Mouse (Mus musculus) limb, embryonic 15.5 days (tissue): ENCODE measurements at regions not wholly inside any gene's neighbourhood (a gene's known extent, or its start where the extent isn't known, plus 50 kb on each side); places are given as distances from the start of the nearest gene placed in this dataset.

ENCODE experiments used
- ATAC-seq: fragments of 200-750 bp; cut with Nextera tagmentation; 2 replicates; pipeline ENCODE4 v1.8.0; 2017; ENCODE audit warnings: low read depth, moderate TSS enrichment; ENCODE audit not compliant: insufficient number of reproducible peaks, low FRiP score, low TSS enrichment
- H3K27ac ChIP-seq: fragments of 300-500 bp; sonication (generic); 2 replicates; pipeline ENCODE4 v1.5.1; 2015; ENCODE audit warnings: moderate library complexity, mild to moderate bottlenecking, inconsistent platforms
- H3K27me3 ChIP-seq: fragments of 300-500 bp; sonication (generic); 2 replicates; pipeline ENCODE4 v1.6.1; 2015; ENCODE audit warnings: inconsistent platforms
- H3K36me3 ChIP-seq: fragments of 300-500 bp; sonication (generic); 2 replicates; pipeline ENCODE4 v1.6.1; 2015; ENCODE audit warnings: inconsistent platforms
- H3K4me1 ChIP-seq: fragments of 300-500 bp; sonication (generic); 2 replicates; pipeline ENCODE4 v1.6.1; 2015; ENCODE audit warnings: inconsistent platforms
- H3K4me2 ChIP-seq: fragments of 300-500 bp; sonication (generic); 2 replicates; pipeline ENCODE4 v1.6.1; 2015; ENCODE audit warnings: mild to moderate bottlenecking, inconsistent platforms
- H3K4me3 ChIP-seq: fragments of 300-500 bp; sonication (generic); 2 replicates; pipeline ENCODE4 v1.5.1; 2015; ENCODE audit warnings: mild to moderate bottlenecking, inconsistent platforms
- H3K9ac ChIP-seq: fragments of 300-500 bp; sonication (generic); 2 replicates; pipeline ENCODE4 v1.6.1; 2015; ENCODE audit warnings: inconsistent platforms
- H3K9me3 ChIP-seq: fragments of 300-500 bp; sonication (generic); 2 replicates; pipeline ENCODE4 v1.6.1; 2016; ENCODE audit warnings: inconsistent platforms
- WGBS: fragments of 180-500 bp; shearing (Covaris S2); methylation state at CpG from one replicate; pipeline ENCODE4 v1.1.7; 2015; 5-methylcytosine and 5-hydroxymethylcytosine counted together

DNA sequence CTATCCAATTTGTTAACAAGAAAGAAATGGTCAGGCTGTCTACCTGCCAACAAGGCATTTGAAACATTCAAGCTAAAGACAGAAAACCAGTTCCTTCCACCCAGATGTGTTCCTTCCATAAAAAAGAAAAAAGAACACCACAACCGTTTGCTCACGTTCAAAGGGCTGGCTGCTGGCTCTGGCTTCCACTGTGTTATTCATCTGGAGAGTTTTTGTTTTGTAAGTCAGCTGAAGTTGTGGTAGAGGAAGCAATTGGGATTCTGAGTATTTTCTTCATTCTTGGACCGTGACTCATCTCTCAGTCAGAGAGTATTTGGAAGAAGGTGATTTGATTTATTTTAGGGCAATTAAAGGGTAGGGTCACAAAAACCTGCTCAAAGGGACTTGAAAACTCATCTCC lies 203.2 kb upstream of the Klf4 start:
- H3K27ac ChIP-seq: no peak overlapping the region
- WGBS: 15% methylated on average over 3 of the region's 3 CpGs
- ATAC-seq: no peak
- H3K27me3 ChIP-seq: no peaks in the 10 kb centered on the region
- H3K9ac ChIP-seq: no peak overlapping the region
- H3K4me1 ChIP-seq: peaks cover 5% of the 10 kb centered on the region; the same call in 1 of the 2 replicates
- no peaks in the 10 kb centered on the region for H3K9me3 ChIP-seq
- no peak overlapping the region for H3K4me2 ChIP-seq
- H3K36me3 ChIP-seq: no peaks in the 10 kb centered on the region
- H3K4me3 ChIP-seq: no peak overlapping the region

DNA sequence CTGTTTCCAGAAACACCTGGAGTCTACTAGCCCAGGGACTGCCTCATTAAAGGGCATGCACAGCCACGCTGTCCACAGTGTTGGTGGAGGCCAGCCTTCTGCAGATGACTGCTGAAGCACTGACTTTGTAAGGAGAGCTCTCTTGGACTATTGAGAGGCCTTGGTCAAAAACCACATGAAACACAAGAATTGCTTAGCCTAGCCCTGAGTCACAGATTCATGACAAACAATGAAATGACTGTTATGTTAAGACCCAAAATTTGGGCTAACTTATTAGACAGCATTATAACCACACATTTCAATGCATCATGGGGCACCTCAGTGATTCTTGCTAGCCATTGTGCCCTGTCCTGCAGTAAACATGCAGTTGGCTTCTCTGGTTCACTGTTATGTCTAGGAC lies 202.1 kb upstream of the Klf4 start:
- H3K27me3 ChIP-seq: no peaks in the 10 kb centered on the region
- no peaks in the 10 kb centered on the region for H3K9me3 ChIP-seq
- H3K36me3 ChIP-seq: no peaks in the 10 kb centered on the region
- peaks cover 9% of the 10 kb centered on the region for H3K4me1 ChIP-seq
- no peak overlapping the region for H3K9ac ChIP-seq
- H3K27ac ChIP-seq: no peak overlapping the region
- no peak overlapping the region for H3K4me2 ChIP-seq
- 83% methylated on average over 1 of the region's 1 CpGs for WGBS
- no peak for ATAC-seq
- H3K4me3 ChIP-seq: no peak overlapping the region

DNA sequence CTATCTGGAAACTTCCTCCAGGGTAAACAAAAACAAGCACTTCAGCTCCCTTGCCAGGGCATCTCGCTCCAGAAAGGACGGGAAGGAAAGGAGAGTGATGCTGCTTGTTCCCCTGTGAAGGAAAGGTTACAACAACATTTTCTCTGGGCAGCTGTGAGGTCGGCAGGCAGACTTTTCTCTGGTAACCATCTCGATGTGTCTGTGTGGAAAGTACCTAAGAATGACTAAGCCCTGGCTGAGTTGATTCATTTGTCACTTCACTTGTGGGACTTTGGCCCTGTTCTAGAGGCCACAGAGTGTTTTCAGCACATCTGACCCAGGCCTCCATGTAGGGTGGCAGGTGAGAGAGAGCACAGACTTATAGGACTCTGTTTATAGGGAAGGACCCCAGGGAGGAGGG lies 201.0 kb upstream of the Klf4 start:
- Histone ChIP-seq H3K27ac (no peak overlapping the region), H3K9me3 (no peaks in the 10 kb centered on the region), H3K36me3 (no peaks in the 10 kb centered on the region), H3K4me1 (peaks cover 9% of the 10 kb centered on the region), H3K4me2 (no peak overlapping the region), H3K27me3 (no peaks in the 10 kb centered on the region), H3K4me3 (no peak overlapping the region), H3K9ac (no peak overlapping the region)
- WGBS: 72% methylated on average over 4 of the region's 4 CpGs
- ATAC-seq: no peak

DNA sequence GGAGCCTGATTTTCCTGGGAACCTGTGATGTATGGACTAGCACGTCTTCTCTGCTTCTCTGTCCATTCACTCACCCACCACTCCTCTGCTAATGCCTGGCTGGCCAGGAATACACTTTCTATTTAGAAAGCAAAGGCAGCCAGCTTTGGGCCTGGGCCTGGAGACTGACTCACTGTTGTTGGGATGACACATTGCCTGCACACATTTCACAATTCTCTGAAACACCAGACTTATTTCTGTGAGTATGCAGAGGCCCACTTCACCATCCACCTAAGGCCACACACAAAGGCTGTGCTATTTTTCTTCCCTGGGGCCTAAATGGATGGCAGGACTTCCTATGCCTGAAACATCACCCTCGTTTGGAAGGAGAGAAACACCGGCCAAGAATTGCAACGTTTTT lies 199.7 kb upstream of the Klf4 start:
- peaks cover 9% of the 10 kb centered on the region for H3K4me1 ChIP-seq
- no peak overlapping the region for H3K9ac ChIP-seq
- peak; percentile 52; the same call in 1 of the 2 replicates for ATAC-seq
- H3K27me3 ChIP-seq: no peaks in the 10 kb centered on the region
- peak overlapping the region; percentile 72 for H3K27ac ChIP-seq
- 30% methylated on average over 4 of the region's 4 CpGs for WGBS
- H3K9me3 ChIP-seq: no peaks in the 10 kb centered on the region
- no peak overlapping the region for H3K4me3 ChIP-seq
- no peaks in the 10 kb centered on the region for H3K36me3 ChIP-seq
- H3K4me2 ChIP-seq: no peak overlapping the region

DNA sequence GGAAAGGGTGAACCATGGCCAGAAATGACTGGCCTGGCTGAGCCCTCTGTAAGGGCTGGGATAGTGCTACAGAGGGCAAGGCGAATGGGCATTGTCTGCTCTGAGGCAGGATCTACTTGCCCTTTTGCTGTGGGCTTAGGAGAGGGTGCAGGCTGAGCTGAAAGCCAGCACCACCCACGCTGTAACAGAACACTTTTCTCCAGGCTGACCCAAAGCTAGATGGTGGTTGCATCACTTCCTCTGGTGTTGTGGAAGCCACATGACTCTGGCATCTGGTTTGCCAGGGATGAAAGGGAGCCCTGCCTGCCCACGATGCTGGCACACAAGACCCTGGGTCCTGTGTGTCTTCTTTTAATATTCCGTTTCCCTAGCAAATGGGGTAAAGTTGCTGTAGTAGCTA lies 198.0 kb upstream of the Klf4 start:
- Histone ChIP-seq H3K9ac (no peak overlapping the region), H3K36me3 (no peaks in the 10 kb centered on the region), H3K9me3 (no peaks in the 10 kb centered on the region), H3K4me1 (peaks cover 12% of the 10 kb centered on the region), H3K27me3 (no peaks in the 10 kb centered on the region), H3K27ac (no peak overlapping the region), H3K4me2 (no peak overlapping the region), H3K4me3 (no peak overlapping the region)
- no peak for ATAC-seq
- WGBS: 72% methylated on average over 4 of the region's 4 CpGs

DNA sequence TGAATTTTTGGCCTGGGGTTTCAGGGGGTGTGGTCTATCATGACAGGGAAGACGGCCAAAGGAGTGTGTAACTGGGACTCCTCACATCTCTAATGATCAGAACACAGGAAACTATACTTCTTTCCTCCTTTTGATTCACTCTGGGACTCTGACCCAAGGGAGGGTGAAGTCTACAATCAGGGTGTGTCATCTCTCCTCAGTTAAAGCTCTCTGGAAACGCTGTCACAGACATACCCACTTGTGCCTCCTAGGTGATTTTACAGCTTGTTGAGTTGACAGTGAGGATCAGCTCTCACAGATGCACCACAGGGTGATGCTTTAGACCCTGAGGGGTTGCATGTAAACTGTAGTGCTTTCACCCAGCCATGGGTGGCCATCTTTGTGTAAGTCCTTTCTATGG lies 194.9 kb upstream of the Klf4 start:
- Histone ChIP-seq H3K27me3 (no peaks in the 10 kb centered on the region), H3K9ac (no peak overlapping the region), H3K4me2 (no peak overlapping the region), H3K4me3 (no peak overlapping the region), H3K36me3 (no peaks in the 10 kb centered on the region), H3K9me3 (no peaks in the 10 kb centered on the region), H3K4me1 (peaks cover 15% of the 10 kb centered on the region), H3K27ac (no peak overlapping the region)
- no peak for ATAC-seq
- 66% methylated on average over 2 of the region's 2 CpGs for WGBS

DNA sequence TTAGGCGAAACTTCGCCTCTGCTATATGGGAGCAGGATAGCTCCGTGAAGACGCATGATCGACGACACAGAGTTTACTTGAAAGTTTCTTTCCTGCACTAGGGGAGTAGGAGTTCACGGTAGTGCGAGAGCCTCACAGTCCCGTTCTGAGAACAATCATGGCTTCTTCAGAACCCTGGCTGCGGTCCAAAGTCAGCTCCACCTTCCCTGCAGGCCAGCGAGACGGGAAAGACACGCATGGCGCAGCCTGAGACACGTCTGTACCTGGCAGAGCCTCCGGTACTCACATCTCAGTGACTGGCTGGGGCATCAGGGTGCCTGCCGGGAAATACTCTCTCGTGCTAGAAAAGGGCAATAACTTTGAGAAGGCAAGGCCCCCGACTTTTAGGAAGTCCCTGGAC lies 193.8 kb upstream of the Klf4 start:
- no peak for ATAC-seq
- Histone ChIP-seq H3K27ac (peak overlapping the region; percentile 40; the same call in 1 of the 2 replicates), H3K4me3 (no peak overlapping the region), H3K9ac (no peak overlapping the region), H3K9me3 (no peaks in the 10 kb centered on the region), H3K36me3 (no peaks in the 10 kb centered on the region), H3K4me1 (peaks cover 14% of the 10 kb centered on the region), H3K27me3 (no peaks in the 10 kb centered on the region), H3K4me2 (no peak overlapping the region)
- WGBS: 49% methylated on average over 19 of the region's 19 CpGs

DNA sequence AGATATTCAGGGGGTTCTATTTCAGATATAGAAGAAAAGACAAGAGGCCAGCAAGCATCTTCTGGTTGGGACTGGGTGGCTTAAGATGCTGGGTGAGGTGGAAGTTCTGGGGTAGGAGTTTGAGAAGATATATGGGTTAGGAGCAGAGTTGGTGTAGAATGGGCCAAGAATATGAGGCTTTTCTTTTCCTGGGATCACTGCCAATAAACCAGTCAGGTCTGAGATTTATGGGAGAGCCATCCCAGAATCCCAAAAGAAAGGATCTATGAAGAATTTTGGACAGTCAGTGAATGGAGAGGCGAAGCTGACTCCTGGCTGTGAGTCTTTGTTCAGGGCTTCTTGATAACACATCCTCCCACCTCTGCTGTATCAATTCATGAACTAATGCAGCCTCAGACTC lies 192.0 kb upstream of the Klf4 start:
- Histone ChIP-seq H3K9ac (no peak overlapping the region), H3K4me1 (peaks cover 10% of the 10 kb centered on the region; the same call in 1 of the 2 replicates), H3K4me2 (no peak overlapping the region), H3K4me3 (no peak overlapping the region), H3K9me3 (no peaks in the 10 kb centered on the region), H3K36me3 (no peaks in the 10 kb centered on the region), H3K27ac (no peak overlapping the region), H3K27me3 (no peaks in the 10 kb centered on the region)
- 88% methylated on average over 1 of the region's 1 CpGs for WGBS
- no peak for ATAC-seq

DNA sequence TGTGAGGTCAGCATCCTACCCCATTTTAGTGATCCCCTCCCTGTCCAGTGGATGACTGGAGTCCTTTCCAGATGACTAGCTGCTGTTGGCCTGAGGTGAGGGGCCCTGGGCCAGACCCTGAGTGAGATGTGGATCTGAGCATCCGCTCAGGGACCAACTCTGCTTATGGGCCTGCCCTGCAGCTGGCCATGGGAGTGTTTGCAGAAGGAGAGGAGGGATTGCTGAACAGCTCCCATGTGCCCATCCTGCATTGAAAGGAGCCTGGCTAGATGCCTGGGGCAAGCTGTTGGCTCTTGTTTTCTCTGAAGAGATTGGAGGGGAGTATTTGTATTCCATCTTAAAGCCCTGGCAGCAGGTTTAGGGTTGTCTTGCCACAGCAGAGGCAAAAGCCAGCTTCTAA lies 190.9 kb upstream of the Klf4 start:
- H3K9me3 ChIP-seq: no peaks in the 10 kb centered on the region
- peaks cover 10% of the 10 kb centered on the region; the same call in 1 of the 2 replicates for H3K4me1 ChIP-seq
- WGBS: 67% methylated on average over 1 of the region's 1 CpGs
- H3K4me3 ChIP-seq: no peak overlapping the region
- no peaks in the 10 kb centered on the region for H3K27me3 ChIP-seq
- no peak overlapping the region for H3K4me2 ChIP-seq
- no peak overlapping the region for H3K9ac ChIP-seq
- H3K36me3 ChIP-seq: no peaks in the 10 kb centered on the region
- 0 out of 2 replicates have a peak, but pooled peaks have one; percentile 56 for ATAC-seq
- no peak overlapping the region for H3K27ac ChIP-seq

DNA sequence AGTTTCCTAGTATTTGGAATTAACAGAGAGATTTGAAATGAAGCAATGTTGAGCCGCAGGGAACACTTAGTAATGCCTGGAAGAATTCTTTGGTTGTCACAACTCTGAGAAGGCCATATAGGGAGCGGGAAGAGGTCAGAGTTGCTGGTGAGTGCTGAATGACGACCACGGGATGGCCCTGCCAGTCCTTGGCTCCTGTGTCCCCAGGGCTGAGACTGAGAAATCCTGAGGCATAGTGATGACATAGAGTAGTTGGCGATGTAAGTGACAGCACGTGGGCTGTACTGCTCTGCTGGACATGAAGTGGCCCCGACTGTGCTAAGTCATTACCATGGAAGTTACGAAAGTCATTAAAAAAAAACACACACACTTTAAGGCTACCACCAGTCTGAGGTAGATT lies 190.1 kb upstream of the Klf4 start:
- no peak for ATAC-seq
- Histone ChIP-seq H3K9me3 (no peaks in the 10 kb centered on the region), H3K27ac (no peak overlapping the region), H3K4me2 (no peak overlapping the region), H3K9ac (no peak overlapping the region), H3K4me3 (no peak overlapping the region), H3K4me1 (peaks cover 10% of the 10 kb centered on the region; the same call in 1 of the 2 replicates), H3K36me3 (no peaks in the 10 kb centered on the region), H3K27me3 (no peaks in the 10 kb centered on the region)
- WGBS: 70% methylated on average over 8 of the region's 8 CpGs

DNA sequence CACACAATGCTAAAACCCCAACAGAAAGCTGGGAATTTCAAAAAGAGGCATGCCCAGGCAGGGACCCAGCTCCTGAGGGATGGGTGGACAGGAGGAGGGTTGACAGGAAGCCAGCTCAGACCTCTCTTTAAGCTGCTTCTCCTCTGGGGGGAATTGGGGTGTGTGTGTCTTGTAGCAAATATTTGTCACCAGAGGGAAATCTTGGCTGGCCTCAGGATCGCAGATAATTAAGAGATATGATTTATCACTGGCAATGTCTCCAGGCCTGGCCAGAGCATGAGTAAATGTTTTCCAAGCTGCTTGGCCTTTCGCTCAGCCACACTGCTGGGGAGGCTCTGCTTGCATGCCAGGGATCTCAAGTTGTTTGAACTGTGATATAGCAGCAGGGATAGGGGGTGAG lies 189.6 kb upstream of the Klf4 start:
- no peaks in the 10 kb centered on the region for H3K27me3 ChIP-seq

DNA sequence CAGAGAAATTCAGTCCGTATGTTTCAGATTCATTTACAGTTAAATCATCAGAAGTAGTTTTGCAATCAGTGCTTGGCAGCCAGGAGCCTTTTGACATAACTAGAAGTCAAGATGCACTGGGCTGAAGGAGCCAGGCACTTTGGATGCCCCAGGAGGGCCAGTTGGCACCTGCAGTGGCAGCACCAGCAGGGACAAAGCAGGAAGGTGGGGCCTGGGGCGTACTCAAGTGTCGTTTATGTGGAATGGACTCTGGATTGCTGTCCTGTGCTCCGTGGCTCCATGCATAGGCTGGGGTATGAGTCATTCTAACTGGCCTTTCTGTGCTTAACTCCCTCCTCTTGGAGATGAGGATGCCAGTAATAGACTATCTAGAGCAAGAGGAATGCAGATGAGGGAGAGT lies 186.2 kb upstream of the Klf4 start:
- H3K27me3 ChIP-seq: no peaks in the 10 kb centered on the region
- no peaks in the 10 kb centered on the region for H3K36me3 ChIP-seq
- 75% methylated on average over 4 of the region's 4 CpGs for WGBS
- no peak overlapping the region for H3K9ac ChIP-seq
- H3K4me3 ChIP-seq: no peak overlapping the region
- H3K4me2 ChIP-seq: no peak overlapping the region
- no peaks in the 10 kb centered on the region for H3K9me3 ChIP-seq
- no peak overlapping the region for H3K27ac ChIP-seq
- peaks cover 13% of the 10 kb centered on the region; the same call in 1 of the 2 replicates for H3K4me1 ChIP-seq
- no peak for ATAC-seq

More for the DNA sequence above, 189.6 kb upstream of the Klf4 start:
- no peak for ATAC-seq
- no peak overlapping the region for H3K9ac ChIP-seq
- H3K9me3 ChIP-seq: no peaks in the 10 kb centered on the region
- H3K4me1 ChIP-seq: peaks cover 9% of the 10 kb centered on the region; the same call in 1 of the 2 replicates
- H3K4me2 ChIP-seq: no peak overlapping the region
- H3K4me3 ChIP-seq: no peak overlapping the region
- 52% methylated on average over 2 of the region's 2 CpGs for WGBS
- H3K27ac ChIP-seq: no peak overlapping the region
- H3K36me3 ChIP-seq: no peaks in the 10 kb centered on the region

DNA sequence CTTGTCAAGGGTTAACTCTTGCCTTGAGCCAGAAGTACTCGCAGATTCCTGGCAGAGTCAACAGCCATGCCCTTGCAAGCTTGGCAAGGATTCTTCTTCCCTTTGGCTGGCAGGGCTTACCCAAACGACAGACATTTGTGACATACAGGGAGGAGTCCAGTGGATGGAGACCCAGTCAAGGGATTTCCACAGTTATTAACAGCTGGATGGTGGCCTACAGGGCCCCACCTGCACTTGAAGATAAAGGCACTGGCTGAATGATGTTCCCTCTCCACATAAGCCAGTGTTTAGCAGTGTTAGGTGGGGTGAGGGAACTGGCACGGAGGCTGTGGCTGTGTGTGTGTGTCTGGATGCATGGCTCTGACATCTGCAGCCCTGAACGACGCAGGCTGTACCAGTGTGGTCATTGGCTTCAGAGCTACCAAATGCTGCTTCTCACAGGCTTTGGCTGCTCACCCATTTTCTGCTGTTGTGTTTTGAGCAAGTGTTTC lies 183.9 kb upstream of the Klf4 start:
- H3K36me3 ChIP-seq: no peaks in the 10 kb centered on the region
- 57% methylated on average over 5 of the region's 5 CpGs for WGBS
- peak; percentile 35; the same call in 1 of the 2 replicates for ATAC-seq
- no peak overlapping the region for H3K4me2 ChIP-seq
- no peak overlapping the region for H3K4me3 ChIP-seq
- no peaks in the 10 kb centered on the region for H3K27me3 ChIP-seq
- H3K27ac ChIP-seq: no peak overlapping the region
- H3K9me3 ChIP-seq: no peaks in the 10 kb centered on the region
- H3K4me1 ChIP-seq: 0 out of 2 replicates have a peak, but pooled peaks cover 6% of the 10 kb centered on the region
- H3K9ac ChIP-seq: no peak overlapping the region
